Mouse (Mus musculus) hematopoietic stem cell, adult 5-6 weeks (primary cell): ENCODE measurements around the gene Scnn1b. TPM values are rescaled to one million over a fixed set of nuclear protein-coding genes. Genes with fewer than 3 reads are reported as not detected.

ENCODE experiments used
- ATAC-seq, 2 experiments: fragments of 125-278 bp in 1 of 2; replicated peaks in 1 of 2; 2 replicates each; pipeline ENCODE4 v1.8.0; 2016 to 2017; ENCODE audit warnings: inconsistent platforms in 2 of 2, mild to moderate bottlenecking in 2 of 2, moderate number of reproducible peaks in 2 of 2, low read depth in 1 of 2, moderate TSS enrichment in 1 of 2; ENCODE audit not compliant: low FRiP score in 2 of 2, poor library complexity in 2 of 2, severe bottlenecking in 2 of 2, insufficient read depth in 1 of 2, low TSS enrichment in 1 of 2
- total RNA-seq: library from RNA; stranded (forward); fragments of 172-1452, 232-1000 nt; gene quantifications from 2 replicates; pipeline ENCODE4 v1.2.3, GENCODE M21; 2017

Scnn1b gene
- total RNA-seq: not detected in 2 replicates

DNA sequence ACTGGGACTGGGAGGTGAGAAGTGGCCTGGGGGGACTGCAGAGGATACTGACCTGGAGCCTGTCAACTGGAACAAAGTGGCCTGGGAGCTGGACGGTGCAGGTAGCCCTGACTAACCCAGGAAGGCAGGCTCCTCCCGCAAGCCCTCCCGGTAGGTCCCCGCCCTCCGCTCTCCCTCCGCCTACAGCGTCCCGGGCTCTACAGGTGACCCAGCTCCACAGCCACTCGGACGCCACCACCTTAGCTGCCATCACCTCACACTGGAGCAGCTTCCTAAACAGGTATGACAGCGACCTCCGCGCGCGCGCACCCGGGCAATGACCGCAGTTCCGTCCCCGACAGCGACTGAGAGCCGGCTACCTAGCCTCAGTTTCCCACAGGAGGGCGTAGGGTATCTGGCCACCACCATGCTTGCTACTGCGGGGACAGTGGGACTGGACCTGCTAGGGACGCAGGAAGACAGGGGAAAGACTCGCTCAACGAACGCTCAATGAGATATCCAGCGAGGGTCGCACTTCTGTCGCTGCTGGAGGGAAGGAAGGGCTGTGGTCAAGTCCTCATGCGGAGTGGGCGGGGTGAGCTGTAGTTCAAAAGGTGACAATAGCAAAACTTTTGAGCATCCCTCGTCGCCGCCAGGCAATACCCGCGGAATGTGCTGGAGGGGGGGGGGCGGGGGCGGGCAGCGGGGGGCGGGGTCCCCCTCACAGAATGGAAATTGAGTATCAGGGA, at the start of gene Scnn1b:
Gene Scnn1b (plus strand): TSS at position 181 of the 728 bp plus-strand sequence.
- no peak for ATAC-seq

DNA sequence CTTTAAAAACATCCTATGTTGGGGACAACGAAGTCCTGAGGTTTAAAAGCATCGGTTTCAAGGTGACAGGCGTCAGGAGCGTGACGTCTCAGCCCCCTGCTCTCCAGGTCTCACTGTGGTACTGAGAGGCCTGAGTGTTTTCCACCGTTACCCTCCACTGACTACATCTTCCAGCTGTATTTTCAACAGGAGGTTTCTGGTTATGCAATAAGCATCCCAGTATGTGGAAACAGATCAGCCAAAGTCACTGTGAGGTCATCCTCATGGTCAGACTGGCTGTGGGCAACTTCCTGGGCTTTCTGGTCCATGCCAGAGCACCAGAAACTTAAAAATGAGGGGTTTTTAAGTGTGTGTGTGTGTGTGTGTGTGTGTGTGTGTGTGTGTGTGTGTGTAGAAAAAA, 43.2 kb upstream of the Scnn1b start:
- ATAC-seq: no peak

DNA sequence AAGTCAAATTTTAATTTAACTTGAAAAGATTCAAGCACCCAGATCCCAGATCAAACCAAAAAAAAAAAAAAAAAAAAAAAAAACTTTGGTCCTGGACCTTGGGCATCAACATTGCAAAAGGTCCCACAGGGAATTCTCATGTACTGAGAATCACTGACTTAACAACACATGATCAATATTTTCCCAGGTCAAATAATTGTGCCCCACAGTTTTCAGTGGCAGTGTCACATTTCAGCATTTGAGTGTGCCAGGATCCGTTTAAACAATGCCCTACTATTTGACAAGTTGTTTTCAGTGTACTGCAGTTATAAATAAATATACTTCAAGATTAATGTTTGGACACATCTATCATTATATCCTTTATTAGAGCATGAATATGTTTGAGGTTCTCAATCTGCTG, 36.4 kb upstream of the Scnn1b start:
- ATAC-seq: no peak

DNA sequence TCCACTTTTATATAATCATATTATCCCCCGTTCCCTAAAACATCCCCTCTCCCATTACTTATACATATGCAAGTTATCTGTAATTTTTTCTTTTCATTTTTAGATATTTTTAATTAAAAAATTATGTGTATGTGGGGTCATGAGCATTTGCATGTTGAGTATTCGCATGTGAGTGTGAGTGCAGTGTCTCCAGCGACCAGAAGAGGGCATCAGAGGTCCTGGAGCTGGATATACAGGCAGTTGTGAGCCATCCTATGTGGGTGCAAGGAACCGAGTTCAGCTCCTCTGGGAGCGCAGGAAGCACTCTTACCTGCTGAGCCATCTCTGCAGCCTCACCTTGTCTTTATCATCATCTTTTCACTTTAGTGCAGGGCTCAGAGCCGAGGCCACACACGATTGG, 29.4 kb upstream of the Scnn1b start:
- no peak for ATAC-seq

DNA sequence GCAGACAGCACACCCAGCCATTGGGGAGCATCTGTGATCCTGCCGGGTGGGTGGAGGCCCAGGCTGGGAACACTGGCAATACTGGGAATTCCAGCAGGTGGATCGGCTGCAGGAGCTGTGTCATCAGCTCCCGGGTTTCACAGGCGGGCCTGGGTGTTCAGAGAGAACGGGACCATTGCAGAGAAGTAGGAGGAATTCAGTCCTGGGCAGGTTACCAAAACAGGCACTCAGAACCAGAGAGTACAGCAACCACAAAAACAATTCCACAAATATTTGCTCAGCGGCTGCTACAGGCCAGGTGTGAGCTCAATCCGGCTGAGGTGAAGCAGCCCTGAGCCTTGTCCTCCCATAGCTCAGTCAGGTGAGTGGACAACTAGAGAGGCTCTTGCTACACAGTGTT, 28.0 kb upstream of the Scnn1b start:
- no peak for ATAC-seq

GRCm38 (mm10) chr7:121840810-121841209, 24.0 kb upstream of the Scnn1b start:
- ATAC-seq: no peak

- ATAC-seq: no peak
Measured at GRCm38 (mm10) chr7:121842234-121842633, 22.6 kb upstream of the Scnn1b start.

DNA sequence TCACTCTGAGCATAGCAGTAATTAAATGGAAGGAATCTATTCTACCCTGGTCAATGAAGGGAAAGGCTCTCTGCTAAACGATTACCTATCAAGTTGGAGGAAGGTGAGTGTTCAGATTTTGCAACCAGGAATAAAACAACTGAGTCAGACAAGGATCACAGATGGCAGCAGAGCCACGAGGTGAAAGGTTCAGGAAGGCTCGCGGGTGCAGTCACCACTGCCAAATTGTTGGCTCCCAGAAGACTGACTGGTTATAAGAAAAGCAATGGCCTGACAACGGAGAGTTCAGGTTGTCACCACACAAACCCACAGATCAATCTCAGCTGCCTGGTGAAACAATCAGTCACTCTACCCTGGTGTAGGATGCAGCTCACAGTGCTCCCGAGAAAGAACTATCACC, 18.9 kb upstream of the Scnn1b start:
- ATAC-seq: no peak

GRCm38 (mm10) chr7:121848537-121849168, 16.2 kb upstream of the Scnn1b start:
- ATAC-seq: no peak

GRCm38 (mm10) chr7:121857177-121857884, 7.5 kb upstream of the Scnn1b start:
- no peak for ATAC-seq

GRCm38 (mm10) chr7:121858939-121859338, 5.9 kb upstream of the Scnn1b start:
- ATAC-seq: no peak

- peak in 1 of 2 experiments; percentile 54; a peak in 2 of 4 replicates for ATAC-seq
Measured at GRCm38 (mm10) chr7:121871631-121872030, 6.8 kb downstream of the Scnn1b start.

DNA sequence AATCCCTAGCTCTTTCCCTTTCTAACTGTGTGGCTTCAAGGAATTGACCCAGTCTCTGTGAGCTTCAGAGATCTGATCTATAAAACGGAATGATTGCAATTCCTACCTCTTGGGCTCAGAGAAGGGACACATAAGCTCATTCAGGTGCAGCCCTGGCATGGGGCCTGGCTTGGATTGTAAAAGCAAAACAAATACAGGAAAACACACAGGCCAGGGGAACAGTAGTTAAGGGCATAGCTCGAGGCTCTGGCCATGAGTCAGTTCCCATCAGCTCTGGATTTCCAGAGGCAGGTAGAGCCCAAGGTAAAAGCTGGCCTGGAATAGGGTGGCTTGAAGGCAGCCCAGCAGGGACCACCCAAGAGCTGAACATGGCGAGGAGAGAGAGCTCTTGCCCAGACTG, 9.2 kb downstream of the Scnn1b start:
- ATAC-seq: no peak

DNA sequence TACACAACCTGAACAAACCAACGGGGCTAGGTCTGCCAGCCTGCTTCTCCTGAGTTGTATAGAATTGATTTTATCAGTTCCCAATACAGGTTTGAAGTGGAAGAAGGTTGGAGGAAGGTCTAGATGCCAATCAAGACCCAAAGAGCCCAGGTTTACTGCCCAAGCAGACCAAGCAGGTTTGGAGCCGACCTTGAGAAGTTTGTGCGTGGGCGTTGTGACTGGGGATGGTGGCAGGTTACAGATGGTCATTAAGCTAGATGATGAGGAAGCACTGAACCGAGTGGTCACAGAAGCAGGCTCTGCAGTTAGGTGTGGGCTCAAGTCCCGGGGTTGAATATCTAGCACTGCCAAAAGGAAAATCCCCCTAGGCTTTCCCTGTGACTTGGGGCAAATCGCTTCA, 9.9 kb downstream of the Scnn1b start:
- ATAC-seq: no peak

GRCm38 (mm10) chr7:121880246-121880645, 15.4 kb downstream of the Scnn1b start:
- ATAC-seq: no peak

- no peak for ATAC-seq
Measured at GRCm38 (mm10) chr7:121890636-121891360, 26.0 kb downstream of the Scnn1b start.

GRCm38 (mm10) chr7:121896689-121897088, 31.9 kb downstream of the Scnn1b start:
- ATAC-seq: no peak

GRCm38 (mm10) chr7:121899311-121899710, 34.5 kb downstream of the Scnn1b start:
- peak in 1 of 2 experiments; percentile 46; a peak in 1 of 4 replicates for ATAC-seq
